Mouse (Mus musculus) adrenal gland, postnatal 14 days (tissue): ENCODE results near the gene Pth1r. TPM values are rescaled to one million over a fixed set of nuclear protein-coding genes. Genes with fewer than 3 reads are reported as not detected.

Experiments used
- DNase-seq: peaks from one replicate; pipeline ENCODE4 v3.0.0; 2021; ENCODE audit warnings: mixed read lengths
- long read RNA-seq, 2 experiments: library from polyadenylated mRNA; stranded (forward); transcript quantifications; one replicate each; pipeline ENCODE4 v2.0.0; 2021
- total RNA-seq: library from RNA; stranded (reverse); gene quantifications from 2 replicates; pipeline ENCODE4 v1.2.3, GENCODE M21; 2021

Pth1r gene
- 6.9 and 9.0 TPM in 2 replicates for total RNA-seq
- long read RNA-seq, experiment 1, transcript Pth1r-201 (14 exons, 2,307 nt): minor isoform, 5 of 32 reads
- long read RNA-seq, experiment 1, transcript Pth1r-202 (15 exons, 2,219 nt): major isoform, 22 of 32 reads
- long read RNA-seq, experiment 1, partial matches to known transcripts: 0 of 32 reads
- long read RNA-seq, experiment 1, other reads (novel, unspliced or antisense): 4 of 32 reads
- long read RNA-seq, experiment 2, transcript Pth1r-202 (15 exons, 2,219 nt): major isoform, 15 of 21 reads
- long read RNA-seq, experiment 2, partial matches to known transcripts: 1 of 21 reads
- long read RNA-seq, experiment 2, other reads (novel, unspliced or antisense): 2 of 21 reads

DNA sequence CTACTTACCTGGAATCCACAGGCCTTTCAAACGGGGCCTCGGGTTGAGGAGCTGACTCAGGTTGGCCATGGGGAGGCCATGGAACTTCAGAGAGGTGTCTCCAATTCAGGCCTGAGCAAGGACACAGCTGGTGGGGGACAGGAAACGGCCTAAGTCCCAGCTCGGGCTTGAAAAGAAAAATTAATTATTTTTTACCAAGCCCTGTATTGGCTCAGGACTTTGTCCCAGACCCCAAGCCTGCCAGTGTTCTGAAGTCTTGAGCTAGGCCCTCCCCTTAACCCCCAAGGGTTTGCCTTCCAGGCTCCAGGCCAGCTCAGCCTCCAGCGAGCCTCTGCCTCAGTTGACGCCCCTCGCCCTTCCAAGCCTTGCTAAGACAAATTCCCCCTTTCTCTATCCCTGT, at the start of gene Pth1r:
Gene Pth1r (minus strand): TSS at position 185 of the 400 bp plus-strand sequence.
- DNase-seq: no peak

DNA sequence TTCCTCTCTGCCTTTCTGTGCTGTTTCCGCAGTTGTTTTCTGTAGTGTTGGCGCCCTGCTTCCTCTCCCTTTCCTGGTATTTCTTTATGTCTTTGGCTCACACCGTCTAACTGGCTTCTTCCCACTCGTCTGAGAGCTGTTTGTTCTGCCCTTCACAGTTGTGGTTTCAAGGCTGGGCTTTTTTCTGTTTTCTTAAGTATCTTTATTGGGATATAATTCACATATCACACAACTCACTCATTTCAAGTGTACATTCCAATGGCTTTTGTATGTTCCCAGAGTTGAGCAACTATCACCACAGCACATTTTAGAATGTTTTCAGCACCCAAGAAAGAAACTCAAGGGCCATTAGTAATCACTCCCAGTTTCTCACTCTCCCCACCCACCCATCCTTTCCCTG, 43.5 kb upstream of the Pth1r start:
- no peak for DNase-seq

DNA sequence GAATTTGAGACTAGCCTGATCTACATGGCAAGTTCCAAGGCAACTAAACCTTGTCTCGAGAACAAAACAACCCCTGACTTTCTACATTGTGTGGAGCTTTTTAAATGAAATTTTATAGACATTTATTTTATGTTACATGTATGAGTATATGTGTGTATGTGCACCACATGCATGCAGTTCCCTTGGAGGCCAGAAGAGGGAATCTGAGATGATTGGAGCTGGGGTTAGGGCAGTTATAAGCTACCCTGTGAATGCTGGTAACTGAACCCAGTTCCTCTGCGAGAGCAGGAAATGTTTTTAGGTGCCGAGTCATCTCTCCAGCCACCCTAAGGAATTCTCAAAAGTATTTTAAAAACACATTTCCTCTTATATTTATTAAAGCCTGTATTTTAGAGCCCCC, 41.2 kb upstream of the Pth1r start:
- DNase-seq: no peak

DNA sequence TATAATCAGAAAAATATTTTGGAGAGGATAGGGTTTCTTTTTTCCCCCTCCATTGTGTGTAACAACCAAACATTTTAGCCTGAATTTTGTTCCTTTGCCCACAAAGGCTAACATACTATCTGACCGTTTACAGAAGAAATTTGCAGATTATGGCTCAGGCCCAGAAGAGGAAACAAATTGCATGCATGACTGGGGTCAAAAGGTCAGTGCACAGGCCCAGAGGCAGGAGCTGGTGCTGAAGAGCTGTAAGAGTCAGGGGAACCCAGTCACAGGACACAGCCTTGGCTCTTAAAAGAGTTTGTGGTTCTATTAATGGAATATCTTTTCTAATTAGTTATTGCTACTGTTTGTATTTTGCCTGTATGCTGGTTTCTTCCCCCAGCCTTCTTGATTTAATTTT, 36.7 kb upstream of the Pth1r start:
- DNase-seq: no peak

DNA sequence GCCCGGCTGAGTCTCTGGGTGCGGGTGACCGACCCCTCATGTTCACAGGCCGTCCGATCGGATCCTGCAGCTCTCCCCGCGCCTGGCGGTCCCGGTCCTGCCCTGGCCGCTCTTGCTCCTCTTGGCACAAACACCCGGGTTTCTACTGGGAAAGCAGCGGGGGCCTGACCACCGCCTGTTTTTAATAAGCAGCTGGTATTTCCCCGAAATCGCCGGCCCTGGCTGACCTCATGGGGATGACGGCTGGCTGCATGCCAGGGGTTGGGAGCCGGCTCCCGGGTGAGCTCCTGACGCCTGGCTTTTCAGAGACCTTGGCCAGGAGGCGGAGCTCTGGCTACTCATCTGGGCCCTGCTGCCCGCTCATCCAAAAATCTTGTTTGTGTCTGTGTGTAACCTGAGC, 34.8 kb upstream of the Pth1r start:
- peak; percentile 94 for DNase-seq

DNA sequence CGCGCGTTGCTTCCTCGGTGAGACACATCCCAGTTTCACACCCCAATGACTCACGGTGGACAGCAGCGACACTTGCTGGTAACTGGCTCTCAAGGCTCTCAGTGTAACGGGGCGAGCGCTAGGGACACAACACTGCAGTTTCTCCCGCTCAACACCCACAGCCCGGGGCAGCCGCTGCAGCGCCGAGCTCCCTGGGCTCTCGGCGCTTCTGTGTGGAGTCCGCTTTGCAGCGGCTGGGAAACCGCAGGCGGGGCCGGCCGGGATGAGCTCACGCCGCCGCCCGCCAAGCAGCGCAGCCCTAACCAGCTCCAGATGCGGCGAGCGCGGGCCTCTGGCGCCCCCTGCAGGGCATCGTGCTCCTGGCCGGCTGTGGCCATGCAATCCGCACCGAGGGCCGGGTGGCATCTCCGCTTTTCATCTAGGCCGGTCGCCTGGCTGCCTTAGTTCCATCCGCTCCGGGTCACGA, 34.3 kb upstream of the Pth1r start:
- peak; percentile 98 for DNase-seq

DNA sequence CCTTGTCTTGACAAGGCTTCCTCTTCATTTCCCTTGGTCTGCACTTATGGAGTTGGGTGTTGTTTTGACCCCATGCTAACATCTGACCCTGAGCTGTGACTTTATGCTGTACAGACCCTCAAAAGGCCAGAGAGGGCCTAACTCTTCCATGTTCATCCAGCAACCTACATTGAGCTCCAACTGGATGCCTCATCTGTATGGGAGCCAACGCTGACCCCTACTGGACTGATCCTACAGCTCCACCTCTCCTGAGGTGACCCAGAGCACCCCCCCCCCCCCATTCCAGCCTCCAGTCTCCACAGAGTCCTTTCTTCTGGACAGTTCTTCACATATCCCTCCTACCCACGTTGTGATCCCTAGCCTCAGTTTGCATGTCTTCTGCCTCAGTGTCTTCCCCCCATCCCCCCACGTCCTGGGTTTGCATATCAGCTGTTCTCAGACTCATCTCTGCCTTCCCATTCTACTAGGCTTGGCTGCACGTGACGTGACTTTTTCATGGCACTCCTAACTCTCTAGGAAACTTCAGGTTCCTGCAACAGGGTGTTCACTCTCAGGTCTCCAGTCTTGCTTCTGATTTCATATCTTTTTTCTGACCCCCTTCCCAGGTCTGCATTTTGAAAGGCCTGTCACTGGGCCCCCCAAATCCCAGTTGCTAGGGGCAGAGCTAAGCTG, 32.4 kb upstream of the Pth1r start:
- peak; percentile 31 for DNase-seq

DNA sequence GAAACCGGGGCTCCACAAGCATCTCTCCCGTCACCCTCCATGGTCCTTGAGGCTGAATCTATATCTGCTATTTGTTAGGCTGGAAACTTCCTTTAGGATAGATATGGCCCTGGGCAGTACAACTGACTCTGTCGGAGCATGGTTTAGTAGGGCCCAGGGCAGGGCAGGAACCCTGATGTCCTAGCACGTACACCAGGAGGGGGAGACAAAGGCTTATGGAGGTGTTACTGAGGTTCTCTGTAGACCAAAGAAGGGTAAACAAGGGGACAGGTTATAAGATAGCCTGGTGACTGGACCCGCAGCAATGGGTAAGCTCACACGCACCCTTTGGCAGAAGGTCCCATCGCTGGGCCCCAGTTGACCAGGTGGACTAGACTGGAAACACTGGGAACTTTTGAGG, 31.6 kb upstream of the Pth1r start:
- DNase-seq: no peak

DNA sequence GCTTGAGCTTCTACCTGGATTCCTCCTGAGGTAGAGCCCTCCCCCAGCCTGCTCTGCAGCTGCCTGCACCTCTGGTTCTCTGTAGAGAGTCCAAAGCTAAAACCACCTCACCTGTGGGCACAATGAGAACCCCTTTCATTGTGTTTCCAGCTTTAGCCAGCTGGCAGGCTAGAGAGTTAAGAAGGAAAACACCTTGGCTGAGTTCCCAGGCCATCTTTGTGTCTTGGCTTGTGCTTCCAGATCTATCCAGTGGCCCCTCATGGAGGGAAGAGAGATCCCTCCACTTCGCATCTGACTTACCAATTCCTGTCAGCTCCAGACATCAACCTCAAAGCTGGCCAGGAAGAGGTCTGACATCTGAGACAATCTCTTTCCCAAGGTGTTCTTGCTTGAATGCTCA, 31.2 kb upstream of the Pth1r start:
- DNase-seq: no peak

DNA sequence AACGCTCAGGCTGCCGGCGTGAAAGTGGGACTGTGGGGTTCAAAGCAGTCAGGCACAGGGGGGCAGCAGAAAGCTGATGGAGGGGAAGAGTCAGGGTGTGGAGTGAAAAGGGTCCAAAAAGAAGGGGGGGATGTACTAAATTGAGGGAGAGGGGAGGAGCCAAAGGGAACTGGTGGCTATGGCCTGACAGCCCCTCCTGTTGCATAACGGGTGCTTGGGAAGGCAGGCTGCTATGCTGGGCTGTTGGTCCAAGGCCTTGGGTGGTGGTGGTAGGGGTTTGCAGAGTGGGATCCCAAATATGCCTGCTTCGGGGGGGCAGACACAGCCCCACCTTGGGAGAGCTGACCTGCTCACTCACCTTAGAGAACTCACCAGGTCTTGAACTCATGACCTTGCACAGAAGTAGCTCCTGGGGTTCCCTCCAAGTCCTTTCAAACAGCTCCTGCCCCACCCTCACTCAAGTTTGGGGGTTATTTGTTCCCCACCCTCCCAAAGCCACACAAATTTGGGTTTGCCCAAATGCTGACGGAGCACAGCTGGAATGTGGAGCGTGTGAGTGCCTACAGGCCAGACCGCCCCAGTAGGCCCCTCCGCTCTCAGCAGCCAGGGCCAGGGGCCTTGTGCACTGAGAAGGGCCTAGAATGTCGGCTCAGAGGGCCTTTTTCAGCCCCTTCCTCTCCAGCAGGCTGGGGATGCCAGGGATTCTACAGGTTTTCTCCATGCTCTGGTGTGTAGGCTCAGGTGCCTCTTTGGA, 28.5 kb upstream of the Pth1r start:
- DNase-seq: no peak

DNA sequence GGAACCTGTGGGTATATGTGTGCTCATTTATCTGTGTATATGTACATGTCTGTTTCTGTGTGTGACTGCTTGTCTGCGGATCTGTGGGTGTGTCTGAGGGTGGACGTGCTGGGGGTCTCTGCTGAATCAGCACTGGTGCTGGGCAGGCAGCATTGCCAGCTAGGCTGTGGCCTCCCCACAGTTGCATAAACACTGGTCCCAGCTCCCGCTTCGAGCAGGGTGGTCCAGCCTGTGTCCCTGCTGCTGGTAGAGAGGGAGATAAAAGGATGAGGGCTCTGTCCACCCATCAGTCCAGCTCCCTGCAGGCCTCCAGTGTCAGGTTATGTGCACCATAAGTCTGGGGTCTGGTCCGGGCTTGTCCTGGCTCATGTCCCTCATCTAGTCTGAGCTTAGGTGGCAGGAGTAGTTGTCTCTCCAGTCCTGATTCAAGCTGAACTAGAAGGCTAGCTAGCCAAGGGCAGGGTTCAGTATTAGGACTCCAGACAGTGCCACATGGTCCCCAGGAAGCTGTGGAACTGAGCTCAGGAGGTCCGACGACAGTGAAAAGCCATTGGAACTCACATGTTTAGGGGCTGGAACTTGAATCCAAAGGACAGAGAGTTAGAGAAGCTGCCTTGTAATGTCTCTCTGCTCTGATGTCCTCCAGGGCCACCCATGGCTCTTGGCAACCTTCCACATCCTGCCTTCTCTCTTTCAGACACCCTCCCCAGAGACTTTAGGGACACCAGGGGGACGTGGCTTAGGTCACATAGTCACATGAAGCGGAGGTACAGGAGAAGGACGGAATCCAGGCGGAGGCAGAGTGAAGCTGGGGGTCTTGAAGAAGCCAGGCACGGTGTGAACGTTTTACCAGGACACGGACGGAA, 27.7 kb upstream of the Pth1r start:
- DNase-seq: no peak

DNA sequence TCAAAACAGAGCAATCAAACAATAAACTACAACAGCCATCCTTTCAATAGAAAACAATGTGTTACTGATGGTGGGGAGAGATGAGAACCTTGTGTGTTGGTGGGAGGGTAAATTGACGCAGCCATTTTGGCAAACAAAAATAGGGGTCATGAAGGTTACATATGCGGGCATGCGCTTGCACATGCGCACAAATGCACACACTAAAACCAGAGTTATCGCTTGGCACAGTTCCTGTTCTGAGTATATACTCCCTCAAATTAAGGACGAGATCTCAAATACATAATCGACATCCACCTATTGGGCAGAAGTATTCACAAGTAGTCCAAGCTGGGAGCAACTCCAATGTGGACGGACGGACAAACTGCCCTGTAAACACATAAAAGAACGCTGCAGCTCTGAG, 25.4 kb upstream of the Pth1r start:
- no peak for DNase-seq

DNA sequence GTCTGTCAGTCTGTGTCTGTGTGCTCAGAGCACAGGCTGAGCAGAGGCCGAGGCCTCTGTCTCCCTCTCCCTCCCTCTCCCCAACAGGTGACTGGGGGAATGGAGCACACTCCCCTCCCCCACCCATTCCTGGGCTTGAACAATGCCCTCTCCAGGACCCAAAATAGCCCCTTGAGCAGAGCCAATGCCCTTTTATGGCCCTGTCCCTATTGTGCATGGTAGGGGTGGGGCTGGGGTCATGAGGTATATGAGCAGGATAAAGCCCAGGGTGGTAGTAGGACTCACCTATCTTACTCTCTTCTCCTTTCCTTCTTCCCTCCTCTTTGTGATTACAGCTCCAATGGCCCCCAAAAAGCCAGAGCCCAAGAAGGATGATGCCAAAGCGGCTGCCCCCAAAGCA, 16.5 kb upstream of the Pth1r start:
- no peak for DNase-seq

DNA sequence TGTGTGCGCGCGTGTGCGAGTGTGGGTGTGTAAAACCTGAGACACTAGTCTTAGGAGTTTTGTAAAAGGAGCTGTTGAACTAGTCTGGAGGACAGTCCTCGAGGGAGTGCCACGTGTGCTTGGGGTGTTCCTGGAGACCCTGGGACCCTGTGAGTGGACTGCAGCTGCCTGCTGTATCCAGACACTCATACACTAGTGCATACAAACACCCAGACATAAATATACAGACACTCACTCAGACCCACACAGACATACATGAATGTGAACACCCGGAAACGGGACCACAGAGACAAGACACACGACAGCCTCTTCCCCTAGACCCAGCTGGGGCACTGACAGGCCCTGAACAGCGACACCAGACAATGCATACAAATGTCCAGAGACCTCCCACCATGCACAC, 15.8 kb upstream of the Pth1r start:
- DNase-seq: no peak

DNA sequence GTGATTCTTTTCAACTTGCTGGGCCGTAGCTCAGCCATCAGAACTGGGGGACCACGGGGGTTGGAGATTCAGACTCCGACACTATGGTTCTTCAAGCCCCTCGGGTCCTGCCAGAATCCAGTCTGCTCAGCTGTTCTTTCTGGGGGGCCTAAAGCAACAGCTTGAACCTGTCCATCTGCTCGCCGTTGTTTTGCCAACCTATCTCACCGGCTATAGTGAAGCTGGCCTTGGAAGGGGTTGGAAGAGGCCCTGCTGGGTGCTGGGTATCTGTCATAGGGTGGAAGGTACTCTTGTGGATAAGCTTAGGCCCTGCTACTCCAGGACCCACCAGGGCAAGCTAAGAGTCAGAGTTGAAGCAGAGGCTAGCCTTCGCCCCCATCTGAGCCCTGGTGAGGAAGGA, 13.9 kb upstream of the Pth1r start:
- DNase-seq: no peak

DNA sequence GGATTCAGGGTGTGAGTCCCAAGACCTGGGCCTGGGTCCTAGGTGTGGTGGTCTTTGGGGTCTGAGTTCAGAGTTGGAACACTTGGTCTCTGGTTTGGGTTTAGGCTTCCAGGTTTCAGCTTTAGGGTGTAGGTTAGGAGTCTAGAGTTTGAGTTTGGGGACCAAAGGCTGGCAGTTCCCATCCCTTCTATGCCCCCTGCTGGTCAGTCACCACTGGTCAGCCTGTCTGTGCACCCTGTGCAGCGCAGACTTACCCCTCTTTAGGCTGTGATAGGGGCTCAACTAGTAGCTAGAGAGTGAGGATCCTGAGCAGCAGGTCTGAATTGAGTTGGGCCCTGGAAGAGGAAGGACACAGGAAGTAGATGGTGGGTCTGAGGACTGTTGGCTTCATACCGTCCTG, 12.3 kb upstream of the Pth1r start:
- peak; percentile 78 for DNase-seq

DNA sequence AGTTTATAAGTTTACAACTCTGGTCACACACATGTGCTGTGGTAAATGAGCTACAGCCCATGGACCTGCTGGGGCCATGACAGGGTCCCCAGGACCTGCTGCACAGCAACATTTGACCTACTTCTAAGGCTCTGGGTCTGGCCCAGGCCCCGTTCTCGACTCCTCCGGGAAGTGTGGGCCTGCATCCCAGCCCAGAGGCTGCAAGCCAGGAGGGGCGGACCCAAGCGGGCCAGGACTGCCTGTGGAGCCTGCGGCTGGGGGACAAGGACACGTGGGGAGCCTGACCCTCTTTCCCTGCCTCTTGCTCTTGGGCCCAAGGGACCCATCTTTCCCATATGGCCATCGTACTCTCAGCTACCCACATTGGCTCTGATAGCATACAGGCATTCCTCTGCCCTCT, 11.7 kb upstream of the Pth1r start:
- peak; percentile 78 for DNase-seq

DNA sequence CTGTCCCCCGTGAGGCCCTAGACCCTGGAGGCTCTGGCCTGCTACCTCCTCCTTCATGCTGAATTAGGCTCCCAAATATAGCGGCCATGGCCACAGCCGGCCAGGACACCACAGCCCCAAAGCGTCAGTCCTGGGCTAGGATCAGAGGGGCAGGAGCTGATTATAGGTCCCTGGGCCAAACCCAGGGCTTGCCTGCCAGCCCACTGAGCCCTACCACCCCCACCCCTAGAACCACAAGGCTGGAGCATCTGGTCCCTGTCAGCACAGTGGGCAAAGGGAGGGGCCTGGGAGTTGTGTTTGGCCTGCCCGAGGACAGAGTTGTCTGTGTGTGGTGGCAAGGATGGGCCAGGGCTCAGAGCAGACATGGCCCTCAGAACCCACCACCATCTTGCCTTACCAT, 10.9 kb upstream of the Pth1r start:
- DNase-seq: no peak

DNA sequence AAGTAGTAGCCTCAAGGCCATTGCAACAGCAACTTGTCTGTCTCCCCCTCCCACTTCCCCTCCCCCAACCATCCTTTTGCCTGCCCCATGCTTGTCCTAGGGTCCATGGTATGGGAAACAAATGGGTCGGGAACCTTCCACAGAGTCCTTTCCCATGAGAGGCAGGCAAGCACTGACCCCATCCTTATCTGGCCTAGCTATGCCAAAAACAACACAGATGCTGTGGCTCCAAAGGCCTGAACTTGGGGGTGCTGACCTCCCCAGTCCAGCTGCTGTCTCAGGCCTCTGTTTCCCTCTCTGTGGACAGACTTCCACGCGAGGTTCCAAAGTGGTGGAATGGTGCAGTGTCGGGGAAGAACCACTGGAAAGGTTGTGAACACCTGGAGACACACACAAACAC, 6.8 kb upstream of the Pth1r start:
- DNase-seq: no peak

DNA sequence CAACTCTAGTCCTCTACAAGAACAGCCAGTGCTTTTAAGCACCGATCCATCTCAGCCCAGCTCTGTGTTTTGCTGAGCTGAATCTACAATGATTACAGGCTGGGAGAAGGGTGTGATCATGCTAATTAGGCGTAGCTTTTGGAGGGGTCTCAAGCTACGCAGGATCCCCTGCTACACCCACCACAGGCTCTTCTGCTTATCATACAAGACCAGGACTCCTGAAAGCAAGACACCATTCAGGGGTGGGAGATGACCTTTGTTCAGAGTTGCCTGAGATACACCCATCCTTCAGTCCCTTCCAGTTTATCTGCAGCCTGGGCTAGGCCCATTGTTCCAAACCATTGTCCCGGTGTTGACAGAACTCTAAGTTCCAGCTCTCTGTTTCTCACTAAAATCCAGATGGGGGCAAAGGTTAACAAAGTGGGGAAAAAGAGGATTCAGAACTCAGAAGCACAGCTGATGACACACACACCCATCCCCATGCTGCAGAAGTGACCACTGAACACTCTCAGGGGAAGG, 6.0 kb upstream of the Pth1r start:
- no peak for DNase-seq

DNA sequence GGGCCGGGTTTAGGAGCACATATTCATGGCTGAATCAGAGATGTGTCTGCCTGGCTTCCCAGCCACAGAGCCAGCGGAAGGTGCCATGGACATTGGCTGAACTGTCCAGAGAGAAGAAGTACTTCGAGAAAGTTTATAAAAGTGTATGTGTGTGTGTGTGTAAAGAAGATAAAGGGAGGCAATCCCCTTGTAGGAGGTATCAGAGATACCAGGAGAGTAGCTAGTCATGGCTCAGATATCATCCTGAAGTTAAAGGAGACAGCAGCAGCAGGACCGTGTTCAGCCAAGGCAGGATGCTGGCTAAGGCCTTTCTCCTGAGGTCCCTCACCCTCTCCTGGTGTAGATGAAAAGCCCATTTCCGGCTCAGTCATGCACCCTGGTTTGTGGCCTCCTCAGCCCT, 4.5 kb upstream of the Pth1r start:
- no peak for DNase-seq
